In the genomic region with DNA sequence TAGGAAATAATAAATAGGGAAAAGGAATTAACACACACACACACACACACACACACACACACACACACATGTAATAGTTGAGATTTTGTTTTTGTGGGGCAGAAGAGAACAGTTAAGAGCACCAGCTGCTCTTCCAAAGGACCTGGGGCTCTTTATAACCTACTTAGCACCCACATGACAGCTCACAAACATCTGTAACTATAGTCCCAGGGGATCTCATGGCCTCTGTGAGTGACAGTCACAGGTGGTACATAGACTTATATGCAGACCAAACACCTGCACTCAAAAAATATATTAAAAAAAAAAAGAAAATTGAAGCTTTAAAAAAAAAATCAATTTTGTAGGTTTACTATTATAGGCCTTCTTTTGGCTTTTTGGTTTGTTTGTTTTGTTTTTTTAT, we compare ENCODE assay signal across 31 mouse cellular contexts. TPM values are rescaled to one million over a fixed set of nuclear protein-coding genes. Genes with fewer than 3 reads are reported as not detected.
DNase-seq lines count a peak whose midpoint lies in the region; ATAC-seq and TF ChIP-seq lines count a peak whose summit lies in the region.
"Had no signal": no experiment of that assay in that cellular context is flagged by ENCODE, and none has a peak within 500 bp of the region (broad histone marks: within the 10 kb centered on the region; RNA-seq: fewer than 3 reads in every experiment).

No protein-coding gene starts in this region.

- no peak for TF ChIP-seq EP300 in CH12.LX (IDR thresholded peaks at IDR 0.05; ENCODE audit: low read length)

- no peak for ATAC-seq in midbrain, embryonic 15.5 days (replicated peaks)
- ATAC-seq: forebrain, embryonic 14.5 days; hindbrain, postnatal 0 days; Patski had no signal

- H3K9me3 ChIP-seq in CH12.LX (replicated peaks; ENCODE audit: low read length) = no peaks in the 10 kb centered on the region
- no peaks in the 10 kb centered on the region for H3K9me3 ChIP-seq in midbrain, embryonic 15.5 days
- H3K9me3 ChIP-seq: embryonic facial prominence, embryonic 12.5 days; embryonic facial prominence, embryonic 15.5 days; G1E; heart, embryonic 12.5 days; heart, embryonic 15.5 days had no signal

- TF ChIP-seq CTCF in thymus, adult 2 months (IDR thresholded peaks at IDR 0.05; ENCODE audit: borderline replicate concordance, control insufficient read depth, extremely low read depth, insufficient read depth, low read length, poor library complexity) = no peak
- no peak for TF ChIP-seq CTCF in CH12.LX (conservative IDR thresholded peaks at IDR 0.05 in 1 of 2, IDR thresholded peaks at IDR 0.05 in 1 of 2; ENCODE audit: low read depth in 2 of 2, low read length in 2 of 2)

- TF ChIP-seq RAD21 in CH12.LX (IDR thresholded peaks at IDR 0.05; ENCODE audit: low read depth, low read length) = no peak

- peaks cover 7% of the 10 kb centered on the region for H3K36me3 ChIP-seq in thymus, adult 2 months (ENCODE audit: control insufficient read depth, insufficient read depth, low read length)
- H3K36me3 ChIP-seq in CH12.LX (replicated peaks in 1 of 2; ENCODE audit: control insufficient read depth in 1 of 2, insufficient read depth in 1 of 2, low read length in 1 of 2) = peaks cover 4 to 13% of the 10 kb centered on the region in 2 experiments
- peaks cover 6% of the 10 kb centered on the region; the same call in 1 of the 2 replicates for H3K36me3 ChIP-seq in midbrain, embryonic 15.5 days (replicated peaks)

- no peak overlapping the region for H3K4me2 ChIP-seq in CH12.LX (ENCODE audit: insufficient read depth, low read depth, poor library complexity, severe bottlenecking)
- H3K4me2 ChIP-seq in midbrain, embryonic 15.5 days = no peak overlapping the region
- H3K4me2 ChIP-seq: embryonic facial prominence, embryonic 12.5 days; embryonic facial prominence, embryonic 15.5 days; heart, embryonic 12.5 days; heart, embryonic 15.5 days; hindbrain, embryonic 14.5 days had no signal

- no peak overlapping the region for H3K4me3 ChIP-seq in thymus, adult 2 months (ENCODE audit: control insufficient read depth, insufficient read depth, low read length)
- no peak overlapping the region for H3K4me3 ChIP-seq in CH12.LX (replicated peaks in 1 of 3; ENCODE audit: low read depth in 2 of 3, low read length in 2 of 3, poor library complexity in 1 of 3)
- no peak overlapping the region for H3K4me3 ChIP-seq in midbrain, embryonic 15.5 days
- H3K4me3 ChIP-seq: embryonic facial prominence, embryonic 12.5 days; embryonic facial prominence, embryonic 15.5 days; heart, embryonic 12.5 days; heart, embryonic 15.5 days had no signal

- no peaks in the 10 kb centered on the region for H3K27me3 ChIP-seq in thymus, adult 2 months (ENCODE audit: control insufficient read depth, insufficient read depth, low read length)
- no peaks in the 10 kb centered on the region for H3K27me3 ChIP-seq in CH12.LX (replicated peaks)
- H3K27me3 ChIP-seq in midbrain, embryonic 15.5 days (replicated peaks) = no peaks in the 10 kb centered on the region
- H3K27me3 ChIP-seq: embryonic facial prominence, embryonic 12.5 days; embryonic facial prominence, embryonic 15.5 days; heart, embryonic 12.5 days; heart, embryonic 15.5 days had no signal

- no peak for TF ChIP-seq POLR2A in thymus, adult 2 months (IDR thresholded peaks at IDR 0.05; ENCODE audit: control insufficient read depth, extremely low read depth, insufficient read depth, low read length, poor library complexity)
- TF ChIP-seq POLR2A in CH12.LX (IDR thresholded peaks at IDR 0.05; ENCODE audit: low read depth, low read length) = no peak

- peak; percentile 22 for DNase-seq in thymus, adult 2 months
- DNase-seq in thymus, adult 18-20 months = no peak
- peak; percentile 66 for DNase-seq in CH12.LX (ENCODE audit: extremely low read depth)
- DNase-seq in thymus, postnatal 10 days (ENCODE audit: low spot score in 2 of 2) = peak; percentile 22 to 36
- no peak for DNase-seq in heart, postnatal 10 days
- DNase-seq: adrenal gland, postnatal 10 days; adrenal gland, postnatal 36 days; cerebellum, adult 11 months; cerebellum, adult 2 months; cerebellum, adult 9-11 months; cerebellum, postnatal 25 days; gastrocnemius, postnatal 25 days; heart, adult 18-20 months; heart, postnatal 14 days; heart, postnatal 4 days had no signal

- dilution Hi-C loops in CH12.LX (cut with MboI; ENCODE audit: extremely low pct_ligation_motif_present, extremely low pct_unique_long_range_greater_than_20kb, low sequenced_read_pairs) = no loop called here

- peaks cover 18% of the 10 kb centered on the region for H3K4me1 ChIP-seq in thymus, adult 2 months (replicated peaks; ENCODE audit: control insufficient read depth, insufficient read depth, low read length)
- peaks cover 0 to 29% of the 10 kb centered on the region in 2 experiments; a peak in 2 of 4 replicates for H3K4me1 ChIP-seq in CH12.LX (ENCODE audit: control insufficient read depth in 1 of 2, insufficient read depth in 2 of 2)
- peaks cover 12% of the 10 kb centered on the region for H3K4me1 ChIP-seq in midbrain, embryonic 15.5 days

- no peak overlapping the region for H3K9ac ChIP-seq in CH12.LX (ENCODE audit: insufficient read depth, low read depth)
- H3K9ac ChIP-seq in midbrain, embryonic 15.5 days = no peak overlapping the region
- H3K9ac ChIP-seq: embryonic facial prominence, embryonic 12.5 days; embryonic facial prominence, embryonic 15.5 days; heart, embryonic 12.5 days; heart, embryonic 15.5 days; hindbrain, embryonic 14.5 days had no signal

- H3K27ac ChIP-seq in thymus, adult 2 months (ENCODE audit: control insufficient read depth, insufficient read depth, low read length) = peak overlapping the region; percentile 75; the same call in 1 of the 2 replicates
- H3K27ac ChIP-seq in CH12.LX (ENCODE audit: insufficient read depth, low read depth) = no peak overlapping the region
- no peak overlapping the region for H3K27ac ChIP-seq in midbrain, embryonic 15.5 days
- H3K27ac ChIP-seq: embryonic facial prominence, embryonic 12.5 days; embryonic facial prominence, embryonic 15.5 days; heart, embryonic 15.5 days; hindbrain, embryonic 14.5 days; hindbrain, postnatal 0 days had no signal

- peaks cover 30% of the 10 kb centered on the region for H3K79me2 ChIP-seq in CH12.LX (replicated peaks; ENCODE audit: control insufficient read depth, extremely low read depth, insufficient read depth, poor library complexity, severe bottlenecking)

- intact Hi-C loops in heart, postnatal 10 days (cut with DNase I) = loop anchor here (5.0 kb wide), 3 partner anchors 57 to 172 kb away; a partner anchor contains a TSS

- in situ Hi-C loops in CH12.LX (cut with MboI; ENCODE audit: low pct_ligation_motif_present, low pct_unique_long_range_greater_than_20kb, low sequenced_read_pairs) = loop anchor here (5.0 kb wide), 2 partner anchors 37 to 82 kb away; a partner anchor contains a TSS

TF ChIP-seq in CH12.LX, 34 proteins besides CTCF, POLR2A, EP300 and RAD21:
- no peak for TF ChIP-seq ZKSCAN1 (IDR thresholded peaks at IDR 0.05; ENCODE audit: borderline replicate concordance, low read depth, low read length)
- peak; percentile 68; the same call in 1 of the 2 replicates for TF ChIP-seq TCF12 (IDR thresholded peaks at IDR 0.05; ENCODE audit: low read depth, low read length)
- peak; percentile 38 for TF ChIP-seq ETS1 (conservative IDR thresholded peaks at IDR 0.05; ENCODE audit: low read depth, low read length)
- 0 out of 2 replicates have a peak, but pooled peaks have one; percentile 28 for TF ChIP-seq TBP (conservative IDR thresholded peaks at IDR 0.05; ENCODE audit: low read depth, low read length)

RNA-seq across cellular contexts. Expression of a gene that starts 1.0 kb away (rescaled TPM):
- 83.6 and 84.8 TPM in 2 replicates for polyA plus RNA-seq in thymus, adult 2 months (2012; rRNA removed)
- 199 and 248 TPM in 2 replicates for total RNA-seq in CH12.LX (2012; rRNA removed)
- 239 and 244 TPM in 2 replicates for total RNA-seq in CH12.LX (2014; rRNA removed)
- polyA plus RNA-seq in CH12.LX (2012; ENCODE audit: insufficient read length, low read depth) = 344 and 405 TPM in 2 replicates
- 122 and 129 TPM in 2 replicates for polyA plus RNA-seq in midbrain, embryonic 15.5 days (2015; fragmentation: Nextera tagmentation; extraction: Ambion mirVana)
- 10 to 100 TPM; 64.9 to 80.2 TPM for total RNA-seq in heart, postnatal 10 days (2021)

RNA-seq across cellular contexts. Expression of a gene that starts 21.2 kb away (rescaled TPM):
- polyA plus RNA-seq in thymus, adult 2 months (2012; rRNA removed) = not detected in 2 replicates
- total RNA-seq in CH12.LX (2012; rRNA removed) = not detected in 2 replicates
- total RNA-seq in CH12.LX (2014; rRNA removed) = not detected in 2 replicates
- not detected in 2 replicates for polyA plus RNA-seq in CH12.LX (2012; ENCODE audit: insufficient read length, low read depth)
- polyA plus RNA-seq in midbrain, embryonic 15.5 days (2015; fragmentation: Nextera tagmentation; extraction: Ambion mirVana) = not detected in 2 replicates
- total RNA-seq in heart, postnatal 10 days (2021) = not detected
- total RNA-seq: adrenal gland, adult 18-20 months; adrenal gland, postnatal 10 days; adrenal gland, postnatal 36 days; common myeloid progenitor, adult 5-6 weeks; G1E; gastrocnemius, adult 8-10 months; gastrocnemius, postnatal 25 days; heart, adult 18-20 months; heart, postnatal 14 days; heart, postnatal 4 days; hindbrain, postnatal 0 days had no signal
- polyA plus RNA-seq: cerebellum, adult 2 months; embryonic facial prominence, embryonic 12.5 days; embryonic facial prominence, embryonic 15.5 days; forebrain, embryonic 11.5 days; forebrain, embryonic 14.5 days; G1E; gonadal fat pad, adult 2 months; heart, embryonic 12.5 days; heart, embryonic 15.5 days; hindbrain, embryonic 11.5 days; hindbrain, embryonic 14.5 days; hindbrain, postnatal 0 days; Patski had no signal

RNA-seq across cellular contexts. Expression of a gene that starts 37.7 kb away (rescaled TPM):
- 19.5 and 19.7 TPM in 2 replicates for polyA plus RNA-seq in thymus, adult 2 months (2012; rRNA removed)
- total RNA-seq in CH12.LX (2012; rRNA removed) = 5.5 and 6.0 TPM in 2 replicates
- total RNA-seq in CH12.LX (2014; rRNA removed) = 4.8 and 6.3 TPM in 2 replicates
- polyA plus RNA-seq in CH12.LX (2012; ENCODE audit: insufficient read length, low read depth) = 8.7 and 8.8 TPM in 2 replicates
- polyA plus RNA-seq in midbrain, embryonic 15.5 days (2015; fragmentation: Nextera tagmentation; extraction: Ambion mirVana) = 0.04 TPM in 1 of 2 replicates, not detected in the other
- under 1 TPM; 0.29 to 0.64 TPM for total RNA-seq in heart, postnatal 10 days (2021)
- total RNA-seq: common myeloid progenitor, adult 5-6 weeks; heart, postnatal 4 days; hindbrain, postnatal 0 days had no signal
- polyA plus RNA-seq: embryonic facial prominence, embryonic 12.5 days; embryonic facial prominence, embryonic 15.5 days; forebrain, embryonic 11.5 days; forebrain, embryonic 14.5 days; G1E; heart, embryonic 12.5 days; hindbrain, embryonic 11.5 days; hindbrain, embryonic 14.5 days; Patski had no signal

RNA-seq across cellular contexts. Expression of a gene that starts 51.0 kb away (rescaled TPM):
- 46.1 and 47.2 TPM in 2 replicates for polyA plus RNA-seq in thymus, adult 2 months (2012; rRNA removed)
- total RNA-seq in CH12.LX (2012; rRNA removed) = 6.5 and 7.6 TPM in 2 replicates
- total RNA-seq in CH12.LX (2014; rRNA removed) = 4.9 and 6.7 TPM in 2 replicates
- 17.2 and 18.3 TPM in 2 replicates for polyA plus RNA-seq in CH12.LX (2012; ENCODE audit: insufficient read length, low read depth)
- polyA plus RNA-seq in midbrain, embryonic 15.5 days (2015; fragmentation: Nextera tagmentation; extraction: Ambion mirVana) = 35.3 and 35.7 TPM in 2 replicates
- total RNA-seq in heart, postnatal 10 days (2021) = 10 to 100 TPM in 1 of 2 experiments, 1 to 10 TPM in 1; 9.9 to 17.4 TPM
- polyA plus RNA-seq: G1E had no signal

Comparison
In these comparisons a context has a peak if more than half of its experiments do, and no peak if none do; other contexts are left out.
1. DNase-seq: peak in thymus, adult 2 months (single experiment), CH12.LX (single experiment) and thymus, postnatal 10 days (2 of 2); none in thymus, adult 18-20 months (0 of 2) and heart, postnatal 10 days (0 of 2).